Mouse (Mus musculus): ENCODE measurements around the gene Hecw2.

- TF ChIP-seq CTCF (IDR thresholded peaks at IDR 0.05; ENCODE audit: low read depth, low read length) = no peak
- TF ChIP-seq POLR2AphosphoS5 (IDR thresholded peaks at IDR 0.05; ENCODE audit: insufficient replicate concordance, low read depth, low read length) = no peak
- TF ChIP-seq GATA1 (IDR thresholded peaks at IDR 0.05; ENCODE audit: borderline replicate concordance, low read length) = no peak
- no peak for TF ChIP-seq TAL1 (conservative IDR thresholded peaks at IDR 0.05; ENCODE audit: low read depth, low read length)
- TF ChIP-seq GATA2 (IDR thresholded peaks at IDR 0.05; ENCODE audit: borderline replicate concordance, low read depth, low read length) = no peak
These were observed 220.0 kb downstream of the Hecw2 start for GRCm38 (mm10) chr1:53974941-53975340.

All from G1E (cell line).